Mouse (Mus musculus) E14TG2a.4 (cell line): Measurements from ENCODE around the gene Cflar.

ENCODE experiments used
- CTCF ChIP-seq: conservative IDR thresholded peaks from 2 replicates; pipeline ENCODE4 v1.5.1; 2014; ENCODE audit warnings: low read length
- NANOG ChIP-seq: IDR thresholded peaks from 2 replicates; pipeline ENCODE4 v1.6.1; 2014; ENCODE audit warnings: borderline replicate concordance, low read length, mixed read lengths
- POU5F1 ChIP-seq: IDR thresholded peaks from 2 replicates; pipeline ENCODE4 v1.6.1; 2014; ENCODE audit warnings: low read length, borderline replicate concordance

- peak; percentile 48 for TF ChIP-seq CTCF
- TF ChIP-seq NANOG = no peak
- no peak for TF ChIP-seq POU5F1
Measured at GRCm38 (mm10) chr1:58770111-58770720, 58.9 kb downstream of the Cflar start.
